Mouse (Mus musculus): ENCODE data around the gene Zranb2. TPM values are rescaled to one million over a fixed set of nuclear protein-coding genes. Genes with fewer than 3 reads are reported as not detected.

Gene Zranb2
- total and polyA plus RNA-seq, 2 experiments = 4.2 to 26.5 TPM

DNA sequence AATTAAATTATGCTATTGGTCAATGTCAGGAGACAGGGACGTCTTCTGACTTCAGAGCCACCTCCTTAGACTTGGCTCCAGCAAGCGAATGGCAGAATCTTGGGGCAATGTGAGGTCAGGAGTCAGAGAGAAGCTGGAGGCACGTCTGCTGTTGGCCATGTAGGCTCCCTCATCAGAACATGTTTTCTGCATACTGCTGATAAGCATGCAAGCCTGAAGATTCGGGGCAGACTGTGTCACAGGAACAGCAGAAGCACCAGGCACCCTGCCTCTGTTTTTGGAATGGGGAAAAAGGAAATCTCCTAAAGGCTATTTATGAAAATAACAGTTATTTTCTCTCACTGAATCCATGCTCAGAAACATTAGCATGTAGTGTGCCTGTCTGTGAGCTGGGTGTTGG is 46.3 kb downstream of the Zranb2 start:
- H3K9ac ChIP-seq (ENCODE audit: low read depth, low read length) = no peak overlapping the region
- WGBS = 66% methylated on average over 4 of the region's 4 CpGs
- no peak for DNase-seq (ENCODE audit: extremely low read depth, low read depth, low spot score)
- H3K27me3 ChIP-seq (ENCODE audit: control insufficient read depth, insufficient read depth, low read length) = no peaks in the 10 kb centered on the region
- H3K4me1 ChIP-seq (ENCODE audit: control insufficient read depth, insufficient read depth, low read length) = no peaks in the 10 kb centered on the region
- H3K79me2 ChIP-seq (ENCODE audit: control insufficient read depth, insufficient read depth, low read length) = no peaks in the 10 kb centered on the region
- H3K27ac ChIP-seq (replicated peaks; ENCODE audit: insufficient read depth, low read depth, low read length) = no peak overlapping the region
- no peaks in the 10 kb centered on the region for H3K36me3 ChIP-seq (ENCODE audit: control insufficient read depth, insufficient read depth, low read length)
- TF ChIP-seq CTCF (IDR thresholded peaks at IDR 0.05; ENCODE audit: low read depth, low read length) = no peak
- TF ChIP-seq POLR2A (IDR thresholded peaks at IDR 0.05; ENCODE audit: extremely low read depth, insufficient read depth, low read length) = no peak
- no peak overlapping the region for H3K4me3 ChIP-seq (ENCODE audit: insufficient read depth, low read depth, low read length)

DNA sequence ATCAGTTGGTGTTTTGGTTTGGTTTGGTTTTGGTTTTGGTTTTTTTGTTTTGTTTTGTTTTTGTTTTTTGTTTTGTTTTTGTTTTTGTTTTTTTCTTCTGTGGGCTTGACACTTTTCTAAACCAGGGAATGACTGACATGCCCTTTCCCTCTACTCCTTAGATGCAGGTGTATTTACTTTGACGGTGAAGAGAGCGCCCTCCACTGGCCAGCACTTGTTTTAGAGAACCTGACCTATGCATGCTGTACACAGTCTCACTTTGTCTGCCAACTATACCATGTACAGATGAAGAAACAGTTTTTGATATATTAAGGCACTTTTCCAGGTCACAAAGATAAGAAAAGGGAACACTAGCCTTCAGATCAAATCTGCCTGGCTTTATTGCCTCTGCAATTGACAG is 47.8 kb downstream of the Zranb2 start:
- Histone ChIP-seq H3K4me1 (ENCODE audit: control insufficient read depth, insufficient read depth, low read length) (no peaks in the 10 kb centered on the region), H3K27ac (replicated peaks; ENCODE audit: insufficient read depth, low read depth, low read length) (no peak overlapping the region), H3K4me3 (ENCODE audit: insufficient read depth, low read depth, low read length) (no peak overlapping the region), H3K9ac (ENCODE audit: low read depth, low read length) (no peak overlapping the region), H3K36me3 (ENCODE audit: control insufficient read depth, insufficient read depth, low read length) (no peaks in the 10 kb centered on the region), H3K79me2 (ENCODE audit: control insufficient read depth, insufficient read depth, low read length) (no peaks in the 10 kb centered on the region), H3K27me3 (ENCODE audit: control insufficient read depth, insufficient read depth, low read length) (no peaks in the 10 kb centered on the region)
- 40% methylated on average over 2 of the region's 2 CpGs for WGBS
- TF ChIP-seq CTCF (IDR thresholded peaks at IDR 0.05; ENCODE audit: low read depth, low read length) = no peak
- TF ChIP-seq POLR2A (IDR thresholded peaks at IDR 0.05; ENCODE audit: extremely low read depth, insufficient read depth, low read length) = no peak
- no peak for DNase-seq (ENCODE audit: extremely low read depth, low read depth, low spot score)

DNA sequence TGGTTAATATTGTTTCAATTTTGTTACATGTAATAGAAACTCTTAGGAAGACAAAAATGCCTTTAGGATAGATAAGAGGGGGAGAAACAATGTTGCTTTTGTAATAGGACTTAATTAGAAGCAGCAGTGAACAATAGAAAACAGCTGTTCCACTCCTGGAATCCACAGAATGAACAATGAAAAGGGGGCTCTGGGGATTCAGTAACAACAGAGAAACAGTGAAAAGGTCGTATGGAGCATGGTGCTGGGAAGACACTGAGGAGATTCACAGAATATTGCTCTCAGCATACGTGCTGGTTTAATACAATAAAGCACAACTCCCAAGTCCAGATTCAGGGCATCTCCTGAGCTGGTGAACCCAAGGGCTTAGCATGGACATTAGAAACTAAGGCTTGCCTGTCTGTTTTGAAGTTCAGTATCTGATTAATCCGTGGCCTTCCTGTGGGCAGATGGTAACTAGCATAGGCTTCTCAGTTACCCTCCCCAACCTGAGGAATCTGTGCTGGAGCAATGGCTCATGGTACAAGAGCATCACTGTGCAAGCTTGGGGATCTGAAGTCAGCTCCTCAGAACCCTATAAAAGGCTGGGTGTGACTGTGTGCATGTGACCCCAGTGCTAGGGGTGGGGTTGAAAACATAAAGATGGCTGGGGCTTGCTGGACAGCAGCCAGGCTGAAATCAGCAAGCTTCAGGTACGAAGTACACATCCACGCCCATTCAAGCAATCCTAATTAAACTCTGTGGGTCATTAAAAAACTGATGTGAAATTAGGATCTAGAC is 48.9 kb downstream of the Zranb2 start:
- no peak overlapping the region for H3K9ac ChIP-seq (ENCODE audit: low read depth, low read length)
- H3K4me1 ChIP-seq (ENCODE audit: control insufficient read depth, insufficient read depth, low read length) = no peaks in the 10 kb centered on the region
- no peaks in the 10 kb centered on the region for H3K36me3 ChIP-seq (ENCODE audit: control insufficient read depth, insufficient read depth, low read length)
- H3K27me3 ChIP-seq (ENCODE audit: control insufficient read depth, insufficient read depth, low read length) = no peaks in the 10 kb centered on the region
- no peak for DNase-seq (ENCODE audit: extremely low read depth, low read depth, low spot score)
- WGBS = 77% methylated on average over 5 of the region's 5 CpGs
- no peaks in the 10 kb centered on the region for H3K79me2 ChIP-seq (ENCODE audit: control insufficient read depth, insufficient read depth, low read length)
- TF ChIP-seq CTCF (IDR thresholded peaks at IDR 0.05; ENCODE audit: low read depth, low read length) = no peak
- no peak for TF ChIP-seq POLR2A (IDR thresholded peaks at IDR 0.05; ENCODE audit: extremely low read depth, insufficient read depth, low read length)
- no peak overlapping the region for H3K27ac ChIP-seq (replicated peaks; ENCODE audit: insufficient read depth, low read depth, low read length)
- H3K4me3 ChIP-seq (ENCODE audit: insufficient read depth, low read depth, low read length) = no peak overlapping the region

DNA sequence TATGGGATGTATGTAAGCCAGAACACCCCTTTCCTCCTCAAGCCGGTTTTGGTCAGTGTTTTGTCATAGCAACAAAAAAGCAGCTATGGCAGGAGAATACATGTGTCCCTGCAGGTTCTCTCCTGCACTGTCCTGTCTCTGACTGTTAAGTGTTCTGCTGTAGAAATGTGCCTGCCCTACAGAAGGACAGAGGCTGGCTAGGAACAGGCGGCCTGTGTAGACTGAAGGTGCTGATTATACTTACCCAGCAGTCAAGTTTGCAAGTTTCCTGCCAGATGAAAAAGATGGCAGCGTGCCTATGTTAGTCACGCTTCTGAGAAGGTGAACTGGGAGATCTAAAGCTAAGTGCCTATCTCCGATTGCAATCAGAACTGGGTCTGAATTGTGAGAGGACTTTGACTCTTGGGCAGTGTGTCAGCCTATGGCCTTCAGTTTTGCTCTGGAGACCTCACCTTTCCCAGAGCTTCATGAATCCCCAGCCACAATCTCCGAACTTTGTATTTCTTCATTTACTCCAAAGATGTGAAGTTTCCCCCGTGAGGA is 63.9 kb downstream of the Zranb2 start:
- no peak overlapping the region for H3K27ac ChIP-seq (replicated peaks; ENCODE audit: insufficient read depth, low read depth, low read length)
- no peak overlapping the region for H3K4me3 ChIP-seq (ENCODE audit: insufficient read depth, low read depth, low read length)
- H3K27me3 ChIP-seq (ENCODE audit: control insufficient read depth, insufficient read depth, low read length) = no peaks in the 10 kb centered on the region
- peak; percentile 77 for DNase-seq (ENCODE audit: extremely low read depth, low read depth, low spot score)
- 32% methylated on average over 7 of the region's 7 CpGs for WGBS
- H3K36me3 ChIP-seq (ENCODE audit: control insufficient read depth, insufficient read depth, low read length) = no peaks in the 10 kb centered on the region
- H3K9ac ChIP-seq (ENCODE audit: low read depth, low read length) = no peak overlapping the region
- H3K4me1 ChIP-seq (ENCODE audit: control insufficient read depth, insufficient read depth, low read length) = peaks cover 9% of the 10 kb centered on the region
- H3K79me2 ChIP-seq (ENCODE audit: control insufficient read depth, insufficient read depth, low read length) = no peaks in the 10 kb centered on the region
- no peak for TF ChIP-seq POLR2A (IDR thresholded peaks at IDR 0.05; ENCODE audit: extremely low read depth, insufficient read depth, low read length)
- TF ChIP-seq CTCF (IDR thresholded peaks at IDR 0.05; ENCODE audit: low read depth, low read length) = no peak

Other genes starting within 250 kb of the Zranb2 start
- gene Ptger3, start 32.7 kb downstream of the Zranb2 start, total RNA-seq (2014; rRNA removed) = 0.20 and 0.28 TPM in 2 replicates
- 0.20 and 0.27 TPM in 2 replicates for gene Ptger3, start 32.7 kb downstream of the Zranb2 start, polyA plus RNA-seq (2012; rRNA removed)